Mouse (Mus musculus): Measurements from ENCODE around the gene Zscan12. TPM values are rescaled to one million over a fixed set of nuclear protein-coding genes. Genes with fewer than 3 reads are reported as not detected.

Zscan12 gene
- total RNA-seq, 2 experiments from 2014 or later: 9.1 to 15.5 TPM

- ATAC-seq (replicated peaks; ENCODE audit: poor library complexity): peak; percentile 32; the same call in 1 of the 2 replicates
These were observed 39.1 kb downstream of the Zscan12 start for GRCm38 (mm10) chr13:21401636-21402286.

DNA sequence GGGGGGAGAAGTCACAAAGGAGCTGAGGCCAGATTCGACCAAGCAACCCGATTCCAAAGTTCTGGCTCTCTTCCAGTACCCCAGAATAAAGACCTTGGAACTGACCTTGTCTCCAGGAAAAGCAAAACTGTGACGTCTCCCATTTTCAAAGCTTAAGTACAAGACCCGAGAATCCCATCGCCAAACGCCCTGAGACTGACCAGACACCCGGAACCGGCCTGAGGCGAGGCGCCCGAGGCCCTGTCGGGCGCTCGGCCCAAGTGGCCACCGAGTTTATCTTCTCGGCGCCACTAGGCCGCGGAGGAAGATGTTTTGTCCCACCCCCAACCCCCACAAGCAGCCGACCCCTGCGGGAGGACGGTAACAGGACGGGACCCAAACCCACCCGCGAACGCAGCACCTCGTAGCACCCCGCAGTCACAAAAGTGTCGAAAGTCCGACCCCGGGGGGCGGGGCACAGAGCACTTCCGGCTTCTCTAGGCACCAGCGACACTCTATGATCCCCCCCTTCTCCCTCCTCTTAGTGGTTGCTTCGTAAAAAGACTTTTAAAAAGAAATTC lies 39.7 kb downstream of the Zscan12 start, which contains the start of gene Zkscan3:
TSS of gene Zkscan3 (minus strand) at position 469 of the 560 bp plus-strand sequence.
- ATAC-seq (replicated peaks; ENCODE audit: poor library complexity): peak; percentile 99

DNA sequence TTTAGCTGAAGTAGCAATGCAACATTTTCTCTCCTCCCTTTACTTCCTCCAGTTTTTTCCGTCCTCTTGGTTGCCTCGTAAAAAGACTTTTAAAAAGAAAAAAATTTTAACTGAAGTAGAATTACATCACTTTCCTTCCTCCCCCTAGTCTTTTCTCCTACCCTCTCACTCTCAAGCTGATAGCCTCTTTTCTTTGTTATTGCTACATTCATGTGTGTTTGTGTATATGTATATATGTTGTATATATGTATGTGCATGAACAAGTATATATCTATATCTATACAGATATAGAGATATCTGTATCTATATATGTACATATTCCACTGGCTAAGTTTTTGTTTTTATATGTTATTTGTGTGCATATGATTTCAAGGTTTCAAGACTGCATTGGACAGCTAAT lies 40.2 kb downstream of the Zscan12 start:
- ATAC-seq (replicated peaks; ENCODE audit: poor library complexity): peak; percentile 38

DNA sequence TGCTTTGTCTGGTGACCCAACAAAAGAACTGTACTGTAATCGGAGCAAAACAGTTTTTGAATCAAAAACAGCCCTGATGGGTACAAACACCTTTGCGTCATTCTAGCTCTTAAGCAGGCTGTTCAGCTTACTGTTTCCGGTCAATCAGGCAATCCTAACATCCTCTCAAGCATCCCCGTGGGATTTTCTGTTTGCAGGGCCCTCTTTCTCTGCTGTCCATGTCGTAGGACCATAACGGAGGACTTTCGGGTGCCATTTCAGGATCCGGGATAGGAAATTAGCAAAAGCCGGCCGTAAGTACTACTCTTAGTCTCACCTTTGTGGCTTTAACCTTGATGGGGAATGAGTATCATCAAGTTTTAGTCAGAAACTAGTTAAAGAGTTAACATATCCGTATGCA lies 44.7 kb downstream of the Zscan12 start:
- ATAC-seq (replicated peaks; ENCODE audit: poor library complexity): no peak

DNA sequence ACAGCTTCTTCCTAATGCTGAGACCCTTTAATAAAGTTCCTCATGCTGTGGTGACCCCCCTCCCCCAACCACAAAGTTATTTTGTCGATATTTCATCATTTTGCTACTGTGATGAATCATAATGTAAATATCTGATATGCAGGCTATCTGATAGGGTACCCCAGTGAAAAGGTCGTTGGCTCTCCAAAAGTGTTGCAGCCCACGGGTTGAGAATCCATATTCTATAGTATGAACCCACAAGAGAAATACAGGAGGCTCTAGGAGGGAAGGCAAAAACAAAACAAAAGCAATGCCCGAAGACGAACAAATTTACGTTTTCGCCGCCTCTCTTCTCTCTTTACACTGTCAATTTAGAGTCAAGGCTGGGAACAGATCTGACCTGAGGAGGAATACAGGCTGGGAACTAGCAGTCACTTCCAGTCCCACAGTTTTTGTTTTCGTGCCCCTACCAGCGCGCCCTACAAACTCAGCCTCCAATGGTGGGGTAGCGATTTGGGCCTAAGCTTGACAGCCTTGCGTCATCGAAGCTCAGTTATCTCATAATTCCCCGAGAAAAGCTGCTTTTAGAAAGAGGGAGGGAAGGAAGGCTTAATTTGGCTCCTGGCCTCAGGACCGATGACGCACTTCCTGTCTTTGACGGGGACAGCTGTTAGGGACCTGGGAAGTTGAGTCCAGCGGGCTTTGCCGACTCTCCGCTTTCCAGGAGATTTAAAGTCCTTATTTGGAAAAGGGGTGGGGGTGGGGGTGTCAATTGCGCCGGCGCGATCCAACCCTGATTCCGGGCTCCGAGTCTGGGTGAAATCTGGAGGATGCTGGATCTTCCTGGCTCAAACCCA lies 45.6 kb downstream of the Zscan12 start:
- ATAC-seq (replicated peaks; ENCODE audit: poor library complexity): peak; percentile 96

- ATAC-seq (replicated peaks; ENCODE audit: poor library complexity): no peak
These were observed 46.3 kb downstream of the Zscan12 start for GRCm38 (mm10) chr13:21408805-21409459.

- no peak; the same call in 1 of the 2 replicates for ATAC-seq (replicated peaks; ENCODE audit: poor library complexity)
These were observed 51.9 kb downstream of the Zscan12 start for GRCm38 (mm10) chr13:21414231-21415212.

- ATAC-seq (replicated peaks; ENCODE audit: poor library complexity): peak; percentile 59; the same call in 1 of the 2 replicates
These were observed 52.6 kb downstream of the Zscan12 start for GRCm38 (mm10) chr13:21415266-21415665.

DNA sequence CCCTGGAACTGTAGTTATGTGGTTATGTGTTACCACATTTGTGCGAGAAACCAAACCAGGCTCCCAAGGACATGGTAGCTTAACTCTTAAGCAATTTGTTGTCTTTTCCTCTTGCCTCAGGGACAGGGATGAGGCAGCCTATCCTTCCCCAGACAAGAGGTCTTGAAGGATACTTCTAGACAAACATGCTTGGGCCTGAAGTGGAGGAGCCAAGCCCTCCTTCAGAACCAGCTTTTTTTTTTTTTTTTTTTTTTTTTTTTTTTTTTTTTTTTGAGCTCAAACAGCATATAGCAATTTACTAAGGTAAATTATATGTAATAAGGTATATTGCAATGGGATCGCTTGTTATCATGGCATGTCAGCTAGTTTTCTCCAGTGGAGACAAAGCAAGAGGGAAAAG lies 53.1 kb downstream of the Zscan12 start:
- ATAC-seq (replicated peaks; ENCODE audit: poor library complexity): no peak

DNA sequence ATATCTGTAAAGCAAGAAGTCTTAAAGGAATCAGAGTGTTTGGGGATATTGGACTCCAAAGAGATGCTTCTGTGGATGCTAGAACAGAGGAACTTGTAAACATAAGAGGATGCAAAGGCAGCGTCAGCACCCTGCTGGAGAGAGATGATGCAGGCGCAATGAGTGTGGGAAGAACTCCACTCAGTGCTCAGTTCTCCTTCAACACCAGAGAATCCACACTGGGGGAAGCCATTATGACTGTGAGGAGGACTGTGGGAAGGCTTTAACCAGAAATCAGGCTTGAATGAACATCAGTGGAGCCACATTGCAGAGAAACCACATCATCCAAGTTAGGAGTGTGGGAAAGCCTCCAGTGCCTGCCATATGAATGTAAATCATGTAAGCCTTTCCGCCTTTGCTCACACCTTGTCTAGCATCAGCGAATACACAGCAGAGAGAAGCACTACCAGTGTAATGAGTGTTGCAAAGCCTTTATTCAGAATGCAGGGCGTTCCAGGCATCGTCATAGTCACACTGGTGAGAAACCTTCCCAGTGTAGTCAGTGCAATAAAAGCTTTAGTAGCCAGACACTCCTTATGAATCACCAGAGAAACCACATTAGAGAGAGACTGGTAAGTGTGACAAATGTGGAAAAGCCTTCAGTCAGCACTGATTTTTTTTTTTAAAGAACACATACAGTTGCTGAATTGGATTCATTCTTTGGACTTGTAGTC lies 54.8 kb downstream of the Zscan12 start:
- no peak for ATAC-seq (replicated peaks; ENCODE audit: poor library complexity)

- ATAC-seq (replicated peaks; ENCODE audit: poor library complexity): peak; percentile 85
These were observed 56.2 kb downstream of the Zscan12 start for GRCm38 (mm10) chr13:21418865-21419264.

Other genes starting within 250 kb of the Zscan12 start
- not detected in 2 replicates for gene Olfr263, start 233.2 kb upstream of the Zscan12 start, total RNA-seq (2015)
- not detected in 2 replicates for gene Olfr263, start 233.2 kb upstream of the Zscan12 start, total RNA-seq (2017)
- not detected in 2 replicates for gene Olfr1368, start 217.0 kb upstream of the Zscan12 start, total RNA-seq (2015)
- not detected in 2 replicates for gene Olfr1368, start 217.0 kb upstream of the Zscan12 start, total RNA-seq (2017)
- 108 and 116 TPM in 2 replicates for gene Trim27, start 183.4 kb upstream of the Zscan12 start, total RNA-seq (2015)
- gene Trim27, start 183.4 kb upstream of the Zscan12 start, total RNA-seq (2017): 170 and 177 TPM in 2 replicates
- gene Gpx5, start 70.1 kb upstream of the Zscan12 start, total RNA-seq (2015): not detected in 2 replicates
- gene Gpx5, start 70.1 kb upstream of the Zscan12 start, total RNA-seq (2017): not detected in 2 replicates
- gene Gpx6, start 50.7 kb upstream of the Zscan12 start, total RNA-seq (2015): not detected in 2 replicates
- not detected in 2 replicates for gene Gpx6, start 50.7 kb upstream of the Zscan12 start, total RNA-seq (2017)
- not detected in 2 replicates for gene Olfr1367, start 15.9 kb upstream of the Zscan12 start, total RNA-seq (2015)
- gene Olfr1367, start 15.9 kb upstream of the Zscan12 start, total RNA-seq (2017): not detected in 2 replicates
- 39.4 and 51.9 TPM in 2 replicates for gene Zkscan3, start 39.9 kb downstream of the Zscan12 start, total RNA-seq (2015)
- 26.9 and 33.7 TPM in 2 replicates for gene Zkscan3, start 39.9 kb downstream of the Zscan12 start, total RNA-seq (2017)
- 1.1 and 1.6 TPM in 2 replicates for gene Pgbd1, start 78.2 kb downstream of the Zscan12 start, total RNA-seq (2015)
- gene Pgbd1, start 78.2 kb downstream of the Zscan12 start, total RNA-seq (2017): 0.58 and 0.98 TPM in 2 replicates
- gene Zscan26, start 90.9 kb downstream of the Zscan12 start, total RNA-seq (2015): 18.5 and 18.7 TPM in 2 replicates
- 17.1 and 20.6 TPM in 2 replicates for gene Zscan26, start 90.9 kb downstream of the Zscan12 start, total RNA-seq (2017)
- gene Nkapl, start 105.7 kb downstream of the Zscan12 start, total RNA-seq (2015): 0.10 and 0.12 TPM in 2 replicates
- gene Nkapl, start 105.7 kb downstream of the Zscan12 start, total RNA-seq (2017): 0.33 TPM in 1 of 2 replicates, not detected in the other
- 0.49 and 0.79 TPM in 2 replicates for gene Zkscan4, start 116.1 kb downstream of the Zscan12 start, total RNA-seq (2015)
- gene Zkscan4, start 116.1 kb downstream of the Zscan12 start, total RNA-seq (2017): 0.14 and 0.71 TPM in 2 replicates
- gene Gm10065, start 116.6 kb downstream of the Zscan12 start, total RNA-seq (2015): not detected in 2 replicates
- not detected in 2 replicates for gene Gm10065, start 116.6 kb downstream of the Zscan12 start, total RNA-seq (2017)
- 0.20 and 0.27 TPM in 2 replicates for gene AK157302, start 132.4 kb downstream of the Zscan12 start, total RNA-seq (2015)
- 0.12 and 0.14 TPM in 2 replicates for gene AK157302, start 132.4 kb downstream of the Zscan12 start, total RNA-seq (2017)
- gene Gm11273, start 138.6 kb downstream of the Zscan12 start, total RNA-seq (2015): 7.1 and 8.8 TPM in 2 replicates
- 2.2 and 7.0 TPM in 2 replicates for gene Gm11273, start 138.6 kb downstream of the Zscan12 start, total RNA-seq (2017)
- 8.4 and 13.7 TPM in 2 replicates for gene Zkscan8, start 168.3 kb downstream of the Zscan12 start, total RNA-seq (2015)
- gene Zkscan8, start 168.3 kb downstream of the Zscan12 start, total RNA-seq (2017): 7.7 and 9.8 TPM in 2 replicates
- gene Olfr1366, start 180.0 kb downstream of the Zscan12 start, total RNA-seq (2015): not detected in 2 replicates
- not detected in 2 replicates for gene Olfr1366, start 180.0 kb downstream of the Zscan12 start, total RNA-seq (2017)
- gene Olfr1535, start 197.1 kb downstream of the Zscan12 start, total RNA-seq (2015): not detected in 2 replicates
- gene Olfr1535, start 197.1 kb downstream of the Zscan12 start, total RNA-seq (2017): not detected in 2 replicates
- gene Olfr1364, start 218.9 kb downstream of the Zscan12 start, total RNA-seq (2015): not detected in 2 replicates
- gene Olfr1364, start 218.9 kb downstream of the Zscan12 start, total RNA-seq (2017): not detected in 2 replicates